Mouse (Mus musculus): ENCODE measurements around the gene Fbp1.

DNA sequence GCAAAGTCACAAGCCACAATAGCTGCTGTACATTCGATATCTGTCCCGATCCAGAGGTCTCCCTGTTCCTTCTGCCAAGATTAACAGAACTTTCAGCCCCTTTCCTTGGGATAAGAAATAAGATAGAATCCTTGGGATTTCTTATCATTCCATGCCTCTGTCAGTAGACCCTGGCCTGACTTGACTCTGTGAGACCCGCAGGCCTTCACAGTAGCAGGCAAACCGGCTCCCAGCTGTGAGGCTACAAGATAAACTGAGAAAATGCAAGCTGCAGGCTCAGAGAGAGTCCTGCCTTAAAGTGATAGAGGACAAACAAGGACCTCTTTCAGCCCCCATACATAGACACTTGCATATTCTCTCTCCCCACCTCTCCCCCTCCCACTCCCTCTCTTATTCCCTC lies 54.7 kb downstream of the Fbp1 start:
- TF ChIP-seq CHD2 (IDR thresholded peaks at IDR 0.05; ENCODE audit: low read depth, low read length) (no peak), ZNF384 (IDR thresholded peaks at IDR 0.05; ENCODE audit: low read depth, low read length) (no peak), ZC3H11A (IDR thresholded peaks at IDR 0.05; ENCODE audit: borderline replicate concordance, low read depth, low read length) (no peak), MAFK (IDR thresholded peaks at IDR 0.05; ENCODE audit: insufficient read depth, low read depth, low read length) (no peak)
